Mouse (Mus musculus) granulocyte monocyte progenitor cell, adult 5-6 weeks (primary cell): ENCODE measurements around the gene Slc48a1. TPM values are rescaled to one million over a fixed set of nuclear protein-coding genes. Genes with fewer than 3 reads are reported as not detected.

ENCODE experiments used
- ATAC-seq: replicated peaks from 2 replicates; pipeline ENCODE4 v1.8.0; 2016; ENCODE audit warnings: mild to moderate bottlenecking, moderate TSS enrichment, inconsistent platforms; ENCODE audit not compliant: poor library complexity, severe bottlenecking
- total RNA-seq, 2 experiments: library from RNA; stranded (forward) in 1 of 2; stranded (reverse) in 1 of 2; fragments of 200-712, 200-1000 nt in 1 of 2; fragments of >200 nt in 1 of 2; fragmentation: Nextera tagmentation in 1 of 2; gene quantifications; 2 replicates each; pipeline ENCODE4 v1.2.3; 2014 to 2017

The Slc48a1 gene
- total RNA-seq, 2 experiments from 2014 or later = 71.6 to 99.2 TPM

- ATAC-seq = peak; percentile 23
Observed at GRCm38 (mm10) chr15:97822545-97823228, 44.4 kb downstream of the Slc48a1 start.

- no peak for ATAC-seq
Observed at GRCm38 (mm10) chr15:97823479-97823878, 45.2 kb downstream of the Slc48a1 start.

DNA sequence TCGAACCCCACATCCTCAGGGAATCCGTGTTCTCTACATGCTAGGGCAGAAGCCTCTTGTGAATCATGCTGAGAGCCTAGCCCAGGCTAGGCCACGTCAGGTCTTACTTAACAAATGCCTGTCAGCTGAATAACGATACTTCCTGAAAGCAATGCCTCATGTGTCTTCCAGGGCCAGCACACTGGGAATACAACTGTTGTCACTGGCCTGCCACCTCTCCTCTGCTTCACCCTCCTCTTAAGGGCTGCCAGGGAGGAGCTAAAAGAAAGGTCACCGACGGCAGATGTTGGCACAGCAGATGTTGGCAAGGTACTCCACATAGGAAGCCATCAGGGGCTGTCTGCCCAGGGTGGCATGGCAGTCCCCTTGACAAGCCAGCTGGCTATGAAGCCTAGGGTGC is 45.7 kb downstream of the Slc48a1 start:
- 0 out of 2 replicates have a peak, but pooled peaks have one; percentile 1 for ATAC-seq

DNA sequence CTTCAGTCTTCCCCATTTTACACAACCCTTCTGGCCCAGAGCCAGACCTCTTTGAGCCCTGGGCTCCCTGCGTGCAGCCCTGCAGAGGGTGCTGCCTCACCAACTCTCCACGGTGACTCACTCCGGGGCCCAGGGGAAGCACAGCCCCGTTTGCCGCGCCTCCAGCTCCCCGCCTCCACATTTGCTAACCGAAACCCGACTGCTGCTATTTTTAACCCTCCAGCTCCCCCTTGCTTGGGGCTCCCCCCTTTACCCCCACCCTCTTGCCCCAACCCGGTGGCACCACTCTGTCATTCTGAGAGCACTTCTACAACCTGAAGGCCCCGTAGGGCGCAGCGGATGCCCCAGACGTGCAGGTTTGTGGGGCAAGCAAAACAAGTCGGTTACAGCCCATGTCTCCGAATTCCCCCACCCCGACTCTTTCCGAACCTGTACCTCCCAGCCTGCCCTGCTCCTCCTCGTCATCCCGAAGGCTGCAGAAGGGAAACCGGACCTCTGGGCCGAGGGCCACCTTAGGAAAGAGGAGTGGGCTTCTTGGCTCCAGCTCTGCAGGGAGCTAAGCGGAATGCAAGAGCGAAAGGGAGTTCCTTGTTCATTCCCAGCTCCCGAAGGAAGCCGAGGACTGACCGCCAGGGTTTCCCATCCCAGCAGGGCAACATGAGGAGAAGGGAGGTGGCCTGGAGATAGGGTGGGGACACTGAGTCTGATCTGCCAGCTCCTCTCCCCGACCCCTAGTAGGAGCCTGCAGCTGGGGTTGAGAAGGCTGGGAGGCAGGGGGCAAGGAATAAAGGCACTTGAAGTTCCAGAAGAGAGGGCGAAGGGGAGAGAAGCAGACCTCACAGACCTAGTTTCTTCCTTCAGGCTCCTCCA is 47.0 kb downstream of the Slc48a1 start:
- peak; percentile 66 for ATAC-seq

DNA sequence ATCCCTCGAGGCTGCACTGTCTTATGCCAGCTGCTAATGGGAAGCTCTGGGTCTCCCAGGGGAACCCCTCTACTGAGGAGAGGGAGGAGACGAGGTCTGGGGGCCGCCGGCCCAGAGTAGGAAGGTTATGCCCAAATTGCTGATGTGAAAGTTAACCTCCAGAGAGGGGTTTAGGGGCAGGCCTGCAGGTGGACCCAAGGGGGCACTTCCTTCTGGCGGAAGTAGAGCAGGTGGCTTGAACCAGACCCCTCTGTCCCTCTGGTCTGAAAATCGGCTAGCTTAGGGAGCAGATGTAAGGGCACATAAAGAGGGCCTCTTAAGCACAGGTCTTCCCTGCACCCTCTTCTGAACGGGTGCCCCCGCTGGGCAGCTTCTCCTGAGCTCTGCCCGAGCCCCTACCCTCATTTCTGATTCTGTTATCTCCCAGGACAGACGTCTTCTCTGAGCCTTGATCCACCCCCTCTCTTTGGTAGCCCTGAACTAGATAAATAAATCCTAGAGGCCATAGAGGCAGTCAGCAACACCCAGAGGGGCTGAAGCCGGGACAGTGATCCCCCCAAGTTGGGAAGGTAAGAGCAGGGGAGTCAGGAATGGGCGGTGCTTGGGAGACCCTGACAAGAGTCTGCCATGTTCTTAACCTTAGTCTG is 47.7 kb downstream of the Slc48a1 start:
- ATAC-seq = no peak

DNA sequence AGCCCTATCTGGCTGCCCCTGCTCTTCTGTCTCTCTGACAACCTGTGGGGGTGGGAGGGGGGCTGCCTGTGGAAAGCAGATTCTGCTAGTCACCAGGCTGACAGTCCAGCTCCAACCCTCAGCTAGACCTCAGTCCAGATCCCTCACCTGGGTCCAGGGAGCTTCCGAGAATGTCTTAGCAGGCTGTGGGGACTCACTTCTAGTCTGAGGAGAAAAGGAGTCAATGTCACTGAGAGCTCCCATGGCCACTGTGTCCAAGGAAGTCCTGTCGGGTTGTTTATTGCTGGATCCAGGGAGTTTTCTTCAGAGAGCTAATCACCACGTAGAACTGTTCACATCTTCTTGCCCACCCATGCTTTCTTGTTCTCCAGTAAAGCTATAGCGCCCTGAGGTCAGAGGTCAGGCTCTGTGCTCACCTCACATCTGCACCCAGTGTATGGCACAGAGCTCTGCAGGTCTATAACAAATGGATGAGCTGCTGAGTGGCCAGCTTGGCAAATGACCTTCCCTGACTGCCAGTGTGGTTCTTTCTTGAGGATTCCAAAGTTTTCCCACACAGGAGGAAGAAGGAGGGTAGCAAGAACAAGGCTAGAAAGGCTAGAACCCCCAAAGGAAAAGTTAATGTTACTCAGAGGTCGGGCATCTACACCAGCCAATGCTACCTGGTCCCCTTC is 48.4 kb downstream of the Slc48a1 start:
- ATAC-seq = no peak

DNA sequence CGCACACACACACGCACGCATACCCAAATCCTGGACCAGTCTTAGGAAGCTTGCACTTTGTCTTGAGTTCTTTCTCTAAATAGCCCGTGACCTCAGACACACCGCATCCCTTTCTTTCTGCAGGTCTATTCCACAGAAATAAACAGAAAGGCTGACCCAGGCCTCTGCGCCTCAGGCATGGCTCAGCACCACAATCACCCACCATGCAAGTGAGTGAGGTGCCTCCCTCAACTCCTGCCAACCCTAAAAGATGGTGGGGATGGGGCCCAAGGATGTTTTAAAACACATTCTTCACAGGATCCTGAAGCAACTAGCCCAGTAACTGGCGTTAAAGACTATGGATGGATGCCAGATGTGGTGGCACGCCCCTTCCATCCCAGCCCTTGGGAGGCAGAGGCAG is 49.1 kb downstream of the Slc48a1 start:
- no peak for ATAC-seq

DNA sequence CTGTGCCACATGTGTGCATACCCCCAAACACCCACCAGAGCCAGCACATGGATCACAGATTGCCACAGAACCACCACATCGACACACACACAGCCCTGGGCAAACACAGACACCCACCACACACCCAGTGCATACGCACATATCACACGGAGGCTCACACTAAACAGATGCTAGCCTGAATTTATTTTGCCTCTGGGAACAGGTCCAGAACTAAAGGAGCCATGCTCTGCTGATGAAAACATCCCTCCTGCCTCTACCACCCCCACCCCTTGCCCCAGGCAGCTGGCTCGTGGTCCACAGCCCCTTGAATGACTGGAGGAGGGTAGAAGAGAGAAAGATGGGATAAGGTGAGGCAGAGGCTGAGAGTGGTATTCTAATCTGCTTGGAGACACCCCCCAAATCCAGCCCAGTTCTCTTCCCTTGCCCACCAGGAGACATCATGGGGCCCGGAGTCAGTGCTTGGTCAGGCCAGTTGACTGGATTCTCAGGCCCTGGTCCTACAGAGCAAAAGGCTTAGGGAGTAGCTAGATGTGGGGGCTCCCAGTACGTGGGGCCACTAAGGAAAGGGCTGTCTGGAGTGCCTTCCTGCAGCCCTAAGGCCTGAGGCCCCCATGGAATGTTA is 50.0 kb downstream of the Slc48a1 start:
- ATAC-seq = no peak

DNA sequence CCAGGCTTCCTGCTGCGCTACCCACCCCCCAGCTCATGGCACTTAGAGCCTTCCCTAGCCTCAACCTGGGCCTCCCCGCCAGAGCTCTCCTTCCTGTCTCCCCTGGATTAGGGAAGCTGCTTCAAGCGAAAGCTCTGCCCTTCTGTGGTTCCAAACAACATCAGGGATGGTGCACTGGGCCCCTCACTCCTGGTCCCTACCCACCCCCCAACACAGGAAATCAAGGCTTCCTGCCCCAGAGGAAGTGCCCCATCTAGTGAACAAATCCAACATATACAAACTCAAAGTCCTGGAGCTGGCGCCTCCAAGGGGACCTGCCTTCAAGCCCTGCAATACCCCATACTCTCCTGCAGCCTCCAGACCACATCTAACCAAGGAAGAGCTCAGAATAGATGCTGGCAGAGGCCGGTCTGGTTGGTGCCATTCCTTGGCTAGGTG is 50.6 kb downstream of the Slc48a1 start:
- peak; percentile 37 for ATAC-seq

GRCm38 (mm10) chr15:97829432-97829831 is 51.1 kb downstream of the Slc48a1 start:
- ATAC-seq = no peak

DNA sequence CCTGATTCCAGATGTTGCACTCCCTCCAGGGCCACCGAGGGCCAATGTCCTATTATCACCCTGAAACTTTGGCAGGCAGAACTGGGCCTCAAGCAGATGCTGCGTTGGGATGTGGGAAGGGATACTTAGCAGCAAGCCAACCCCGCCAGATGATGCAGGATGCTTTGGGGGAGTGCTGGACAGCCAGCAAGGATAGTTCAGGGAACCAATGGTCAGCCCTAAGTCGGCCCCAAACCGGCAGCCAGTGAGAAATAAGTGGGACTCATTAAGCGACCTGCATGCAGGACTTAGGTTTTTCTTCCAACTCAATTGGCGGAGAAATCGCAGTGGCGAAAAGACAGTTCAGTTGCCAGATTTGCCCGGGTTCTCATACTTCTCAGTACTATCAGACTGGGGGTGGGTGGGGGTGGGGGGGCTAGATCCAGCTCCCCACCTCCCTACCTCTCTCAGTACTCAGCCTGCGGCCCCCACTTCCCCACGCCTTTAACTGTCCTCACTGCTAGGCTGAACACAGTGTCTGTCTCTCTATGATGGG is 52.0 kb downstream of the Slc48a1 start:
- ATAC-seq = no peak

- ATAC-seq = no peak; the same call in 1 of the 2 replicates
Observed at GRCm38 (mm10) chr15:97830788-97831241, 52.5 kb downstream of the Slc48a1 start.

- ATAC-seq = peak; percentile 23; the same call in 1 of the 2 replicates
Observed at GRCm38 (mm10) chr15:97831242-97831986, 53.1 kb downstream of the Slc48a1 start.

GRCm38 (mm10) chr15:97831987-97832640 is 53.8 kb downstream of the Slc48a1 start:
- no peak for ATAC-seq

DNA sequence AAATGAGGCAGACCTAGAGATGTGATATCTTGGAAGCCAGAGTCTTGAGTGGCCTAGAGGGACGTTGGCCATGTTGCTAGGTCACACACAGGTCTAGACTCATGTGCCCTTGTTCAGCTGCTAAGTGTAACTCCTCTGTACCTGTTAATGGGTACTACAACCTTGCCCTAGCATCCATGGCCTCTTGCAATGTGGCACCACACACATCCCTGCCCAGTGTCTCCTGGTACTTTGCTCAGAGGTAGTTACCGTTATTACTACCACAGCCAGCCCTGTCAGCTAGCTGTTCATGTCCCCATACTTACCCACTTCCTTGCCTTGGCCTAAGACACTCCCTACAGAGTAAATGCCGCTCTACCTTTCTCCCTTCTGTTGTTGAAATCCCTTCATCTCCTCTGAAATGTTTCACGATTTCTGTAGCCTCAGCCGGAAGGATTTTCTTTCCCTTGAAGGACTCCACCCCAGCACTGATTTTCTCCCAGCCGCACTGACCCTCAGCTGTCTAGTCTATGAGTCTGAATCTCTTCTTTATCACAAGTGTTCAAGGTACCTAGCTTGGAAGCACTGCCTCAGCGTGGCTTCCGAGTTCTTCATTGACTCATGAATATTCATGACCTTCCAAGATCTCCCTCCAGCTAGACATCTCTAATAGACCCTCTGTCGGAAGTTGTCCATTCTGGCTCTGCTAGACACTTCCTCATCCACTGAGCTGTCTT is 54.6 kb downstream of the Slc48a1 start:
- peak; percentile 38 for ATAC-seq

- no peak for ATAC-seq
Observed at GRCm38 (mm10) chr15:97836153-97836893, 58.0 kb downstream of the Slc48a1 start.

GRCm38 (mm10) chr15:97836894-97837247 is 58.6 kb downstream of the Slc48a1 start:
- ATAC-seq = no peak
